Mouse (Mus musculus): ENCODE results near the gene A730049H05Rik.

A730049H05Rik gene

DNA sequence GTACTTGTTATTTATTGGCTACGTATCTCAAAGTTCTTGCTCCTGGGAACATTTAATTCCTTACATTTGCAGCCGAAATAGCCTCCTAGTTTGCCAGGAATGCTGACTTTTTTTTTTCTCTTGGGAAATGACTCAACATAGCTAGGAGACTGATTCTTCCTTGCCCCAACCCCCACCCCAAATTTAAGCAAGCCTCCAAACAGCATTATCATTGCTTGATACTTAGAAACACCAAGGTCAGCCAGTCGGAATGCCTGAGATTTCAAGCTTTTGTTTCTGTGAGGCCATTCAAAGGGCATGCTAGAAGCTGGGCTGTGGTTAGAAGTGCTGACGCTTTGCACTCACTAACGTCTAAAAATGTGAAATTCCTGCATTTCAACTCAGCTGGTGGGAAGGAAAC is 11.1 kb downstream of the A730049H05Rik start:
- no peak for DNase-seq (ENCODE audit: low read depth, low spot score)

DNA sequence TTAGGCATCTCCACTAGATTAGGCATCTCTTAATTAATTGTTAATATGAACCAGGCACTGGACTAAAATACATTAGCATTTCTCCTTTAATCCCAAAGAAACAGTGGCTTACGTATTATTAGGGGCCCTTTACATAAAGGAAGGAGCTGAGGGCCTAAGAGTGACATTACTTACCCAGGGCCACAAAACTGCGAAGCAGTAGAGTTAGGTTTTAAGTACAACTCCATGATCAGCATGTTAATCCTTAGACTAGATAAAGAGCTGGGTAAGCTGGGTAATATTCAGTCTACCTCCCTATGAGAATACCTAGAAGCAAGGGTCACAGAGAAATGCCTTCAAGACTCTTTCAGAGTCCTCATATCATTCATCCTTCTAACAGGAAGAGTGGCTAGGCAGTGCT is 12.9 kb downstream of the A730049H05Rik start:
- no peak for DNase-seq (ENCODE audit: low read depth, low spot score)

DNA sequence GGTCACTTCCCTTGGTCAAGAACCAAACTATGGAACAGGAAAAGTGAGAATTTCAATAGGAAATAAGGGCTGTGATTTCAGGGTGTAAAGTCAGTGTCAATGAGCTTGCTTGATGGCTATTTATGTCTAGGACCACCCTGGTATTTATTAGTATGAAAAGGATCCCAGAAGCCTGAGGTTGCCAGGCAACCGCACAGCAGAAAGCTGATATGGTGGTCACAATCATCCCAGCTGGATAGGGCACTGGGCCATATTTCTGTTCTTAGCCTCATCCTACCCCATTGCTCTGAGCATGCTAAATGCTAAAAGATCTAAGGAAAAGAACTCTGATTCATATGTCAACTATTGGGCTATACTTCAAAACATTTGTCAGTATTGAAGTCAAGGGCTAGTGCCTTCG is 14.8 kb downstream of the A730049H05Rik start:
- DNase-seq (ENCODE audit: low read depth, low spot score) = no peak

DNA sequence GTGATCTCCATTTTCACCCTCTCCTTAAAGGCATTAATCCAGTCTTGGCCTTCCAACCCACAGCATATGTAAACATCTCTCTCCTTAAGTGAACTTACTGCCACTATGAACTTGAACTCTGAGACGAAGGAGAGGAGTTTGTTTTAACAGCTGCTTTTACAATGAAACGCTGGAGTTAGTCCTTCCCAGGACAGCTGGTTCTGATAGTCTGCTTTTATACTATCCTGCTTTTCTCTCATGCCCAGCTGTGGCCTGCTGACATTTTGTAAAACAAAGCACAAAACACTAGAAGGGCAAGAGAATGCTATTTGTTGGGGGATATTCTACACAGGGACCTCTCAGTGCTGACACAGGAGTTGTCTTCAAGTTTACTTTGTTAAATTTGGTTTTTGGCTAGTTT is 25.7 kb downstream of the A730049H05Rik start:
- no peak for DNase-seq (ENCODE audit: low read depth, low spot score)

DNA sequence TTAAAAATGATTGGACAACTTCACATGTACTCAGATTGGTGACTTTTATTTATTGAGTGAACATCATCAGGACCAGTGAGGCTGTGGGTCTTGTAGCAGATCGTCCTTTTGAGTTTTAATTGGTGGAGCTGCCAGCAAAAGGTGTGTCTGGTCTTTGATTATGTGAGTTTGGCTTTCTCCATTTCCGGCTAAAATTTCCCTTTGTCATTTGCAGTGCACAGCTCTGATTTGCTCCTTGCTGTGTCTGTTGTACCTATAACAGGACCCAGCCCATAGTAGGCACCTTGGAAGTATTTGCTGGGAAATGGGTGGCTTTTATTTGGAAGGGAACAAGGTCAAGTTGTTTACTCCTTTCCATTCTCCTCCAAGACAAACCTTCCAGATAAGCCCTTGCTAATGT is 27.2 kb downstream of the A730049H05Rik start:
- DNase-seq (ENCODE audit: low read depth, low spot score) = no peak

DNA sequence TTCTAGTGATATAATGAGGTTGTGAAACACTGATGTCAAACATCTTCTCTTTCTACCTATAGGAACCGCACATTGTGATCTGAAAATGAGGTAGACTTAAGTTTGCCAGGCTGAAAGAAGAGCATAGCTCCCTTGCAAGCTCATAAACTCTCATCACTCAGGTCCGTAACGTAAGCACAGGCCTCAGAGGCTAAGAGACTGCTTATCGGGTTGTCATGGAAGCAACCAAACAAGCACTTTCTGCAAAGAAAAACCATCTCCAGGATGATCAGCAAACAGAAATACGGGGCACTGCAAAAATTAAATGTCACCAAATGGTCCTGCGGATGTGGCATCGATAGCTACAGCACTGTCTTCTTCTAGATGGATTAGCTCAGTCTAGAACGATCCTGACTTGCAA is 29.6 kb downstream of the A730049H05Rik start:
- no peak for DNase-seq (ENCODE audit: low read depth, low spot score)

DNA sequence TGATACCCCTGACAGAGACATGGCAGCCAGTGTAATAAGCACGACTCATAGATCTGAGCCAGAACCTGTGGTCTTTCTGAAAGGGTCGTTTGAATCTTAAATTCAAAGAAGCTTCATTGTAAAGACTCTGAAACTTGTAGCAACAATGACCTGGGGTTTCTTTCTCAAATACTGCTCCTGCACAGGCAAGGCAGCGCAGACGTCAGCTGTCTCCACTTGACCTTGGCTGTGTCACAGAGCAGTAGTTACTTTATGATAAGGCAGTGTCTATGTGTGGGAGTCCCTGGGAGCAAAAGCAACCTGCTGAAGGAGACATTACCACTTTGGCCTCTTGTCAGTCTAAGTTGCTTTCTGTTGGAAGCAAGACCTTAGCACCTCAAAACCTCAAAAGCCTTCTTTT is 30.3 kb downstream of the A730049H05Rik start:
- no peak for DNase-seq (ENCODE audit: low read depth, low spot score)

DNA sequence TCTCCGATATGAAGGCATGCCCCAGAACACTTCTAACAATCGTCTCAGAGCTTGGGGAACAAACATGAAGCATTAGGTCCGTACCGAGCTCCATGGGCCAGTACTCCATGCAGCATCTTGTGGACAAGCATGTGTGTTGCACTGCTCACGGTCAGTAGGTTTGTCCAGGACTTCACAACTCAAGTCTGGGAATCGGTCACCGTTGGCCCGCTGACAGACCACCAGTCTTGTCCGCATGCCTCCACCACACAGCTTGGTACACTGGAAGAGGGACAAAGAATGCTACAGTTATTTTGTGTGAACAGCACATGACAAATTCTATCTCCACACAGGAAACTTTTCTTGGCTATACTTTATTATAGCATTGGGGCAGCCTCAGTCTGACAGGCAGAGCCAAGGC is 32.9 kb downstream of the A730049H05Rik start:
- DNase-seq (ENCODE audit: low read depth, low spot score) = no peak

DNA sequence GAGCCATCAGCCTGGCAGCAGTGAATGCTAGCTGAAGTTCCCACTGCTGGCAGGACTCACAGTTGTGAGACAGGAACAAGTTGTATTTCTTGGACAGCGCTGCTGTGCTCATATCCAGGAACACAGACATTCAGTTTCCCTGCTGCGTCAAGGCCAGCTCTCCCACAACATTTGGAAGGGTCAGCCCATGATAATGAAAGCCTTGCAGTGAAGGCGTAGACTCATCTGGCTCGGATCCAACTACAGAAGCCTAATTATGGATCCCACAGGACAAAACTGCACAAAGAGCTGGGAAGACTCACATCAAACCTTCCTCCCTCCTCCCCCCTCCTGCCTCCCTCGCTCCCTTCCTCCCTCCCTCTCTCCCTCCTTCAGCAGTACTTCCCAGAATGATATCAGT is 34.0 kb downstream of the A730049H05Rik start:
- DNase-seq (ENCODE audit: low read depth, low spot score) = no peak

DNA sequence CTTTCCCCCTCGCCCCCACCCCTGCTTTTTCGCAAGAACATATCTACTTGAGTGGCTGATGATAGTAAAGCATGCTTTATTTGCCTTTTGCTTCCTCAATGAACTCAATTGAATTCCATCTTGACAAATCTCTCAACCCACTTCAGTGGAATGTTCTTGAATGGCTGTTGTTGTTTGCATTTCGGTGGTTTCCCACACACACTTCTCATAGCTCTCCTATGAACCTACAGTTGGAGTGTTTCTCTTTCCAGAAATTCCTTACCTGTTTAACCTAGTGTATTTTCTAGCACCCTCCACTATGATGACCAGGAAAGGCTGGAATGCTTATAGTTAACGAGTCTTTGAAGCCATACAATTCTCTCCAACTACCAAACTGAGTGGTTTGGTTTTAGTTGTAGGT is 38.6 kb downstream of the A730049H05Rik start:
- no peak for DNase-seq (ENCODE audit: low read depth, low spot score)

DNA sequence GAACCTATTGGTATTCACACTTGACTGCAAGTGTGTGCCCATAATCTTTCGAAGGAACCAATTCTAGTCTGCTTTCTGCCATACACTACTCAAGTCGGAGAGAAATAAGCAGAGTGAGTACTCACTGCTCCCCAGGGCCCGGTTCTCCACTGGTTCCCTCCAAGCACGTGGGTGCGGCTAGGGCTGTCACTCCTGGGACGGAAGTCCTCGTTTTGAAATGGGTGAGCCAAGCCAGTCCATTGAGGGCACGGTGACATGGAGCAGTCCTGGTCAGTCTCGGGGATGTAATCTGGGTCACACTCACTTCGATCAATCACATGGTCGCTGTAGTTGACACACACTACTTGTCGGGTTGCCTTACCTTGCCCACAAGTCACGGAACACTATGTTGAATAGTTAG is 41.5 kb downstream of the A730049H05Rik start:
- no peak for DNase-seq (ENCODE audit: low read depth, low spot score)

DNA sequence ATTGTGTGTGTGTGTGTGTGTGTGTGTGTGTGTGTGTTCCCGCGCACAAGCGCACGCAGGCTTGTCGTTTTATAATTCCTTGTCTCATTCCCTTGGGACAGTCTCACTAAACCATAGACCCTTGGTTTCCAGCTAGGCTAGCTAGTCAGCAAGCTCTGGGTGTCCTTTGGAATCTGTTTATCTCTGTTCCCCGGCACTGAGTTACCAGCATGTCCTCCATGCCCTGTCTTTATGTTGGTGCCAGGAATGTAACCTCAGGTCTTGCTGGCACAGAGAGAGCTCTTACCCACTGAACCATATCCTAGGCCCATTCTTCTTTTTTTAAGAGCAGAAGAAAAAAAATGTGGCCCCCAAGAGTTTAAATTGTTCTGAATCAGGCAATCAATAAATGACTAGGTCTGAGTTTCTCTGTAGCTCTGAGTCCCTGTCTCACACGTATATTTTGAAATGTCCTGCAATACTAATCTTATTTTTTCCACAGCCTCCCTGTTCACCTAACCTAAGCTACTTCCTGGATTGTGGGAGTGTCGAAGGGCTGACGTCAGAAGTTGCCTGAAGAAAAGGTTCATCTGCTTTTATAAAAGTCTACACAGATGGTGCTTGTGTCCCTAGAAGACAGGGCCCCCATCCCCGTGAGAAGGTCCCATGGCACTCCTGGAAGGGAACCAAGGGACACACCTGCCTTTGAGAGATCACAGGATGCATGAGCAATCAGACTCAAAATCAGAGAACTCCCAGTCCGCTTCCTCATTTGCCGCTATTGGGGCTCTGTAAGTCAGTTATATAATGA is 42.6 kb downstream of the A730049H05Rik start:
- DNase-seq (ENCODE audit: low read depth, low spot score) = no peak

DNA sequence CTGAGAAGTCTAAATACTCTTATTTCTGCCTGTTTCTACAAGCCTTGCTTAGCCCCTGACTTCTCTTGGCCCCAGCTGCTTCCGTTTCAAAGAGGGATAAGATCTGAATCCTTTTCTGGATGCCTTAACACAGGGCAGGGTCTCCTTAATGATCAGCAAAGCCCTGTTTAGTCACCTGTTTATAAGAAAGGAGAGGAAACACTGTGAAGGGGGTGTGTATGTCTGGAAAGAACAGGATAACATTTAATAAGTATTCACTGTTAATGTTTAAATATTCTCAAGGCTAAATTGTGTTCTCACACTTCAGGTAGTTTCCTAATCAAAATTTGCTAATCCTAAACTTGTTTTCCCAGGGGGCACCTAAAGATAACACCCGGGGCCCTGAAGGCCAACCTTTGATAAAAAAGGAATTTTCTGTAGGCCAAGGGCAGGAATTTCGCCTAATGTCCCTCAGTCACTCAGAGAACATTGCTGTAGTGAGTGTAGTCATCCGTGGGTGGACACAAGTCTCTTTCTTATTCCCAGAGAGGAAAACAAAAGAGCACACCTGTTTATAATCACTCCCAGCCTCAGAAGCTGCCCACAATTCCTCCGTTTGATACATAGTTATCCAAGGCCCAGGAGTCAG is 44.1 kb downstream of the A730049H05Rik start:
- DNase-seq (ENCODE audit: low read depth, low spot score) = no peak

DNA sequence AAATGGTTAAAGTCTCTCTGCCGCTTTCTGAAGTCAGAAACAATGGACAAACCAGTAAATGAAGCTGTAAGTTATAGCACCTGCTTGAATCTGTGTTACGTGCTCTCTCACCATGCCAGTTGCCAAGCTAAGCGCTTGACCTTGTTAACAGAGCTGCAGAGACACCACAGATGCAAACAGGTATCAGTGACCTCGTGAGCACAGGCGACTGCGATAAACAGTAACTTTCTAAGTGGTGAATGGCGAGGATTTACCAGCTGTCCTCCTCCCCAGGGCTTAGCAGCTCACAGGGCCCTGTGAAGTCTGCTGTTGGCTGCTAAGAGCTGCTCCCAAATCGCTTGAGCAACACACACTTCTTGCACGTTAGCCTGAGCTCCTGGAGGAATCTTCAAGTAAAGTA is 46.3 kb downstream of the A730049H05Rik start:
- no peak for DNase-seq (ENCODE audit: low read depth, low spot score)

DNA sequence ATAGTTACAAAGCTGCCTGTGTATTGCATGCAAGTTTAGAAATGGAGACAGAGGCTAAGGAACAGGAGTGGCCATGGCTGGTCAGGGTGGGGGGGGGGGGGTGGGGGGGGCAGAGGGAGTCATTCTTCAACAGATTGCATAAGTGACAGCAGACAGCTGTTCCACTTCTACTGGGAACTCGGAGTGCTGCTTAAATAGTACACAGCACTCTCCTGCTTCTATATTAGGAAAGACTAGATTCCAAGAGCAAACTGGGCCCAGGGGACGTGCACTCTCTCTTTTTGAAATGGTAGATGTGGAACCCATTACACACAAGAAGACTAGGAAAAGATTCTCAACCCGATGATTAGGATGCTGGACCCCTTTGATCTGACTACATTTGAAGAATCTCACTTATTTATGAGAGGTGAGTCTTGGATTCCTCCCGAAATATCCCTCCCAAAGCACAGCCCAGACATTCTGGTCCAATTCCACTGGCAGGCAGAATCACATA is 52.9 kb downstream of the A730049H05Rik start, which contains the start of gene Gm15737:
Gene Gm15737 (plus strand): TSS at position 269 of the 493 bp plus-strand sequence.
- DNase-seq (ENCODE audit: low read depth, low spot score) = no peak

DNA sequence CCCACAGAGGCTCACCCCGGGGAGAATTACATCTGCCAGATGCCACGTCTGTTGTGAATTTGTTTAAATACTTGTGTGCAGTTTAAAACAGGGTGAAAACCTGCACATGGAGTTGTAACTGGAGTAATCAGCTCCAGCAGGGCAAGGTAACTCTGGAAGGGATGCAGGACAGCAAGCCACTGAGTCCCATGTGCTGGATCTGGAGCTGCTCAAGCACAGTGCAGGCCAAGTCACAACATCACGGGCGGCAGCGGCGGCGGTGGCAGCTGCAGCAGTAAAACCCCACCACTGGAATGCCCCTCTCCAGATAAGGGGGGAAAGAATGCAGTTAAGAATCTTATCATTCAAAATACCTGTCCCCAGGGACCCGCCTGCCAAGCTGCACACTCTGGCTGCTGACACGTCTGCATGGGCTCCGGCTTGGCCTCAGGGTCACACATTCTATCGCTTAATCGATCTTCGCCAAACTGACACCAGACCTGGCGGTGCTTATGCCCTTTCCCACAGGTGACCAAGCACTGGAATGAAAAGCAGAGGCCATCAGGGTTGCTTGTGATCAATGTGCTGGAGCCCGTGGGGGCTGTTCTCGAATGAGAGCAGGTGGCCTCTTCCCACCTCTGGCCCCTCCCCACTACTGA is 53.4 kb downstream of the A730049H05Rik start:
- DNase-seq (ENCODE audit: low read depth, low spot score) = no peak

DNA sequence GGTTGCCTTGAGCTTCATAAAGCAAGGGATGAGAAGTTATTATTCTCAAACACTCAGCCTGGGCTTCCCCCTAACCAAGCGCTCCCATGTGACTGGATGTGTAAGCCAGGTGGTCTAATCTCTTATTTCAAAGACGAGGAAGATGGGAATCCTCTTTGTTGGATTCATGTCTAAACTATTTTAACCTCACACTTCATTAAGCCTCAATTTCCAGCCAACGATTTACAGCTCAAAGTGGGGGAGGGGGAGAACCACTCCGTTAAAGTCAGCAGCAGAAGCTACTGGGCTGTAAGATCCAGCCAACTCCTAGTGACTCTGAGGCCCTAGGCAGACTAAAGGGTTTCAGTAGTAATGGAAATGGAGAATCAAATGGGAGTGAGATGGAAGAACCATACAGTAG is 55.5 kb downstream of the A730049H05Rik start:
- DNase-seq (ENCODE audit: low read depth, low spot score) = no peak

DNA sequence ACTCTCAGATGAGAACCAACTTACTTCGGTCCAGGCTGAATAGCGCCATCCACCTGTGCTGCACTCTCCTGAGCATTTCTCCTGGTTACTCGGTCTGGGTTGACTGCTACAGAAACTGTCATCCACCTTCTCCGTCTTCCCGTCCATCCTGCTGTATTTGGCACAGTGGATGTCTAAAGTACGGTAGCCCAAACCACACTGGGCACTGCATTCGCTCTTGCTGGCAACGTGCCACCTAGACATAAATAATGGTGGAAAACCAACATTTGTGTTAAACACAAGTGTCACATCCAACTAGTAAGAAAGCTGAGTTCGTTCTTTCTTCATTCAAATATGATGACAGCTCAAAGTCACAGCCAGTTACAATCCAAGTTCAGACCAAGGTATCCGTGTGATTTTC is 56.5 kb downstream of the A730049H05Rik start:
- no peak for DNase-seq (ENCODE audit: low read depth, low spot score)

DNA sequence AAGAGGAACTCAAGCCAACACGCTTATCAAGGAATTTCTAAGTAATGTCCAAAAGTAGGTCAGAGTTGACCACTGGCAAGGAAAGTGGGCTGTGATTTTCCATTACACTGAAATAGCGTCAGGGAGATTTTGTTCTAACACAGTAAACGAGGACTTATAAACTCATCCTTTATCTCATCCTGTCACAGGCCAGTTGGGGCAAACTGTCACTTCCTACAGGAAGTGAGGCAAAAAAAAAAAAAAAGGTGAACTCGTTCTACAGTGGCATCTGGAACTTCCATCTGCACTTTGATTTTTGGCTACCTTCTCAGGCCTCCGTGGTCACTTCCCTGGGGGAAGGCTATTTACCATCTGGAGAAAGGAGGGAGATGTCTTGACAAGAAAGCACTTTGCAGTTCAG is 58.6 kb downstream of the A730049H05Rik start:
- DNase-seq (ENCODE audit: low read depth, low spot score) = no peak

DNA sequence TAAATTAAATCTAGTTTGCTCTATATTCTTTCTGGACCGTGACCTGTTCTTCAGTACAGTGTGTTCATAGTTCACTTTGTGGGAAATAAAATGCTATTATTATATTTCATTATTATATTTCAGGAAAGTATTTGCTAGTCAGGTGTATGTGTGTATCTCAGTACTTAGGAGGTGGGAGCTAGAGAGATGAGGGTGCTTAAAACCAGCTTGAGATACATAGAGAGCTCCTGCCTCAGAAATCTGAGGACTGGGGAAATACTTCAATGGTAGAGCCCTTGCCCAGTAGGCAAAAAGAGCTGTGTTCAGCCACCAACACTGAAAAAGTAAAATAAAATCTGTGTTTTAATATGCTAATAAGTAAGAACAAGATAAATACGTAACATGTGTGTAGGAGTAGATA is 59.1 kb downstream of the A730049H05Rik start:
- DNase-seq (ENCODE audit: low read depth, low spot score) = no peak

DNA sequence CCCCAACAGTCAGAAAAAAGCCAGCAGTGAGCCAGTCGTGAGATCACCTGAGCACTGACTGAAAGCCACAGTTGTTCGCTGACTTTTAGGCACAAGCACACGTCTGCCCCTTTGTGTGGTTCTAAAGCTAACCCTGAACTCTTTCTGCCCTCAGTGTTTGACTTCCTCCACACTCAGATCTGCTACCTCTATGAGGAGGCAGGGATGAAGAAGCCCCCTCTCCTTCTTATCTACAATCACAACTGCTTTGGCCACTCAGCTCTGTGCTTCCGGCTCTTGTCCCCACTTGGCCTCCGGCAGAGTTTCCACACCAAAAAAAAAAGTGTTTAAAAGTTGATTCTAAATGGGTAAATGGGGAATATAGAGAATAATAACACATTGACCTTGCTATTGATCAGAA is 59.8 kb downstream of the A730049H05Rik start:
- DNase-seq (ENCODE audit: low read depth, low spot score) = no peak

DNA sequence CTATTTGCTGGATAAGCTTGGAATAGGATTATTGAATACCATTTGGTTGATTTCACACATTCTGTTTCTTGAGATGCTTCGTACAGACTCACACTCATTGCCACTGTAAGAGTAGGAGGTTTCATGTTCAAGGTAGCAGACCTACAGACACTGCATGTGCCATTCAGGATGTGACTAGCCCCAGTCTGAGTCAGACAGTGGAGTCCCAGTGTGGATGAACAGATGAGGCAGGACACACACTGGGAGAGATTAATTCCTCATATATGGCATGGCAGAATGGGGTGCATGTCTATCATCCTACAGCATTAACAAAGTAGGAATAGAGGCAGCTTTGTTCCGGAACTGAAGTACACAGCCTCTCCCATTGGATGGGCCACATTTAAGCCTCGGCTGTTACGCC is 61.0 kb downstream of the A730049H05Rik start:
- no peak for DNase-seq (ENCODE audit: low read depth, low spot score)

DNA sequence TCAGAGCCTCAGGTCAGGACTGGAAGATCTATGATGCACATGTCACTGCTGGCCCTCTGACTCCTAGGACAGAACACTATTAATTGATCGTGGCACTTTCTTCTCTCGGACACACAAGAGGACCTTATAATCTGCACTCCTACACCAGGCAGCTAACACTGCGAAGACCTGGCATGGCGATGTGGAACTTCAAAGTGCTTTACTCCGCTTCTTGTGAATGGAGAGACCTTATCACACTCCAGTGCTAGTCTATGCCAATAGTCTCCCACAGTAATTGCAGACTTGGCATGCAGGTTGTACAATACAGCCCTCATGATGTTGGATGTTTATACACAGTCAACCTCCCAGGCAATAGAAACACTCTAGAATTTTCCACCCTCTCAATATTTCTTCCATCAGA is 62.5 kb downstream of the A730049H05Rik start:
- DNase-seq (ENCODE audit: low read depth, low spot score) = no peak
